In genomic region chr2:165160466-165160865, GRCm38 (mm10) we compare ENCODE assay signal across 9 mouse cellular contexts.
A peak's percentile ranks its signal among the peaks of the same experiment; 100 is the strongest.
DNase-seq lines count a peak whose midpoint lies in the region; ATAC-seq and TF ChIP-seq lines count a peak whose summit lies in the region.
"Had no signal": no experiment of that assay in that cellular context is flagged by ENCODE, and none has a peak within 500 bp of the region (broad histone marks: within the 10 kb centered on the region; RNA-seq: fewer than 3 reads in every experiment).

No protein-coding gene starts in this region.

- no peak for ATAC-seq in kidney, embryonic 15.5 days (replicated peaks; ENCODE audit: low FRiP score)
- ATAC-seq in G1E (ENCODE audit: extremely low read depth, insufficient number of reproducible peaks, low FRiP score, poor library complexity, severe bottlenecking): no peak
- 0 out of 2 replicates have a peak, but pooled peaks have one; percentile 56 for ATAC-seq in common myeloid progenitor, adult 5-6 weeks (replicated peaks; ENCODE audit: low read depth, poor library complexity, severe bottlenecking)
- ATAC-seq in erythroblast, adult 5-6 weeks (replicated peaks; ENCODE audit: low FRiP score, poor library complexity, severe bottlenecking): no peak

- peaks cover 66% of the 10 kb centered on the region for H3K27me3 ChIP-seq in kidney, embryonic 15.5 days
- no peaks in the 10 kb centered on the region for H3K27me3 ChIP-seq in G1E (ENCODE audit: insufficient read depth, low read length)

- H3K27ac ChIP-seq in kidney, embryonic 15.5 days: no peak overlapping the region
- H3K27ac ChIP-seq: liver, embryonic 14.5 days had no signal

- no peak overlapping the region for H3K9ac ChIP-seq in kidney, embryonic 15.5 days
- H3K9ac ChIP-seq: liver, embryonic 14.5 days had no signal

- no peak for TF ChIP-seq CTCF in G1E (IDR thresholded peaks at IDR 0.05; ENCODE audit: low read depth, low read length)

- WGBS in kidney, embryonic 15.5 days: 15% methylated on average over 5 of the region's 5 CpGs

- DNase-seq in kidney, adult 18-20 months: peak; percentile 29
- peak; percentile 21 for DNase-seq in G1E (ENCODE audit: low spot score)
- peak; percentile 40 for DNase-seq in lung, postnatal 36 days
- DNase-seq in right cerebral cortex, adult 18-20 months: no peak
- no peak for DNase-seq in heart, adult 11 months

- H3K4me1 ChIP-seq in kidney, embryonic 15.5 days: no peaks in the 10 kb centered on the region
- H3K4me1 ChIP-seq in G1E (ENCODE audit: insufficient read depth, low read depth, low read length): no peaks in the 10 kb centered on the region

- H3K36me3 ChIP-seq in kidney, embryonic 15.5 days: no peaks in the 10 kb centered on the region
- no peaks in the 10 kb centered on the region for H3K36me3 ChIP-seq in G1E (replicated peaks)

- H3K4me3 ChIP-seq in kidney, embryonic 15.5 days (replicated peaks): no peak overlapping the region
- H3K4me3 ChIP-seq in G1E (ENCODE audit: low read depth, low read length): no peak overlapping the region

- no peaks in the 10 kb centered on the region for H3K9me3 ChIP-seq in kidney, embryonic 15.5 days (replicated peaks)
- peaks cover 19% of the 10 kb centered on the region for H3K9me3 ChIP-seq in G1E (replicated peaks)

- no peak overlapping the region for H3K4me2 ChIP-seq in kidney, embryonic 15.5 days

Comparison
In these comparisons a context has a peak if more than half of its experiments do, and no peak if none do; other contexts are left out.
1. DNase-seq: peak in kidney, adult 18-20 months (single experiment), G1E (single experiment) and lung, postnatal 36 days (single experiment); none in right cerebral cortex, adult 18-20 months (single experiment) and heart, adult 11 months (single experiment).